Mouse (Mus musculus) kidney, postnatal 10 days (tissue): ENCODE results near the gene Faap24.

Experiments
- DNase-seq: peaks from one replicate; pipeline ENCODE4 v3.0.0; 2021; ENCODE audit warnings: mixed read lengths

Faap24 gene

GRCm38 (mm10) chr7:35365161-35365910 lies 31.3 kb downstream of the Faap24 start:
- DNase-seq: peak; percentile 54

- DNase-seq: peak; percentile 62
Observed at GRCm38 (mm10) chr7:35362868-35363267, 33.8 kb downstream of the Faap24 start.

- DNase-seq: no peak
Observed at GRCm38 (mm10) chr7:35362253-35362652, 34.4 kb downstream of the Faap24 start.

- DNase-seq: no peak
Observed at GRCm38 (mm10) chr7:35357621-35358020, 39.0 kb downstream of the Faap24 start.

GRCm38 (mm10) chr7:35355303-35355872 lies 41.2 kb downstream of the Faap24 start:
- DNase-seq: peak; percentile 52

GRCm38 (mm10) chr7:35353306-35353705 lies 43.3 kb downstream of the Faap24 start:
- DNase-seq: no peak

- no peak for DNase-seq
Observed at GRCm38 (mm10) chr7:35351155-35351554, 45.5 kb downstream of the Faap24 start.

- DNase-seq: peak; percentile 19
Observed at GRCm38 (mm10) chr7:35349886-35350684, 46.6 kb downstream of the Faap24 start.

- DNase-seq: no peak
Observed at GRCm38 (mm10) chr7:35349022-35349421, 47.6 kb downstream of the Faap24 start.

GRCm38 (mm10) chr7:35347918-35348700 lies 48.5 kb downstream of the Faap24 start:
- DNase-seq: no peak

- no peak for DNase-seq
Observed at GRCm38 (mm10) chr7:35344785-35345330, 51.8 kb downstream of the Faap24 start.

GRCm38 (mm10) chr7:35342498-35342897 lies 54.1 kb downstream of the Faap24 start:
- no peak for DNase-seq
